Mouse (Mus musculus) embryonic facial prominence, embryonic 14.5 days (tissue): ENCODE measurements at regions not wholly inside any gene's neighbourhood (a gene's known extent, or its start where the extent isn't known, plus 50 kb on each side); places are given as distances from the start of the nearest gene placed in this dataset.

Source experiments
- ATAC-seq: fragments of 200-750 bp; cut with Nextera tagmentation; 2 replicates; pipeline ENCODE4 v1.8.0; 2017; ENCODE audit warnings: low read depth, moderate number of reproducible peaks, moderate TSS enrichment
- DNase-seq: peaks from one replicate; pipeline ENCODE4 v3.0.0-alpha.2; 2015; ENCODE audit warnings: low spot score
- H3K27ac ChIP-seq: fragments of 300-500 bp; sonication (generic); replicated peaks from 2 replicates; pipeline ENCODE4 v1.5.1; 2014; ENCODE audit warnings: low read depth, mild to moderate bottlenecking, low read length, moderate library complexity
- H3K27me3 ChIP-seq: fragments of 300-500 bp; sonication (generic); replicated peaks from 2 replicates; pipeline ENCODE4 v1.6.1; 2014; ENCODE audit warnings: low read length; ENCODE audit not compliant: control insufficient read depth, insufficient read depth
- H3K36me3 ChIP-seq: fragments of 300-500 bp; sonication (generic); 2 replicates; pipeline ENCODE4 v1.6.1; 2014; ENCODE audit warnings: low read length, mixed read lengths; ENCODE audit not compliant: control insufficient read depth, insufficient read depth
- H3K4me1 ChIP-seq: fragments of 300-500 bp; sonication (generic); 2 replicates; pipeline ENCODE4 v1.6.1; 2014; ENCODE audit warnings: antibody characterized with exemption, low read length; ENCODE audit not compliant: control insufficient read depth, insufficient read depth
- H3K4me2 ChIP-seq: fragments of 300-500 bp; sonication (generic); 2 replicates; pipeline ENCODE4 v1.6.1; 2014; ENCODE audit warnings: low read depth, mild to moderate bottlenecking, low read length, moderate library complexity, mixed read lengths
- H3K4me3 ChIP-seq: fragments of 300-500 bp; sonication (generic); 2 replicates; pipeline ENCODE4 v1.5.1; 2014; ENCODE audit warnings: low read depth, mild to moderate bottlenecking, low read length
- H3K9ac ChIP-seq: fragments of 300-500 bp; sonication (generic); 2 replicates; pipeline ENCODE4 v1.6.1; 2014; ENCODE audit warnings: low read depth, mild to moderate bottlenecking, low read length, moderate library complexity, mixed read lengths
- H3K9me3 ChIP-seq: fragments of 300-500 bp; sonication (generic); 2 replicates; pipeline ENCODE4 v1.6.1; 2016; ENCODE audit warnings: low read length; ENCODE audit not compliant: control insufficient read depth
- WGBS: fragments of 180-500 bp; shearing (Covaris S2); extraction: QIAGEN DNeasy Blood & Tissue Kit; methylation state at CpG from one replicate; pipeline ENCODE4 v1.1.7; 2014; 5-methylcytosine and 5-hydroxymethylcytosine counted together

DNA sequence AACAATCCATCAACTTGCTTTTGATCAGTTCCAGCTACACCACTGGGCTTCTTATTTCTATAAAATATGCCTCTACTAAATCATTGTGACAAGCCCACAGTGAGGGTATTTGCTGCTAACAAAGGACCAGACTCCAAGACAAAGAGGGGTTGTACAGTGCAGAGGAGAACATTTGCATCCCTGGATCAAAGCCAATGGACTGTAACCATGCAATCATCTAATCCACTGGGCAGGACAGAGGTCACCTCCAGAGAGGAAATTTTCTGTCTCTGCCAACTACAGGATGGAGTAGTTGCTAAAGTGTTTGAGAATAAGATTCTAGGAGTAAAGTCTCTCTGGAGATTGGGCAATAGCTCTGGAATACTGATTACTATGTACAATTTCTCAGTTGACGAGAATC lies 272.9 kb downstream of the Cox7c start:
- Histone ChIP-seq H3K9ac (no peak overlapping the region), H3K27me3 (no peaks in the 10 kb centered on the region), H3K36me3 (no peaks in the 10 kb centered on the region), H3K27ac (no peak overlapping the region), H3K4me3 (no peak overlapping the region), H3K4me1 (no peaks in the 10 kb centered on the region), H3K9me3 (no peaks in the 10 kb centered on the region), H3K4me2 (no peak overlapping the region)
- peak; percentile 38 for DNase-seq
- ATAC-seq: peak; percentile 70; the same call in 1 of the 2 replicates
- 74% methylated on average over 1 of the region's 1 CpGs for WGBS

GRCm38 (mm10) chr13:85771027-85771681 lies 275.6 kb downstream of the Cox7c start:
- no peak for DNase-seq
- ATAC-seq: no peak
- Histone ChIP-seq H3K36me3 (no peaks in the 10 kb centered on the region), H3K4me3 (no peak overlapping the region), H3K4me2 (no peak overlapping the region), H3K27me3 (no peaks in the 10 kb centered on the region), H3K27ac (no peak overlapping the region), H3K4me1 (no peaks in the 10 kb centered on the region), H3K9ac (no peak overlapping the region), H3K9me3 (no peaks in the 10 kb centered on the region)
- 56% methylated on average over 3 of the region's 3 CpGs for WGBS

GRCm38 (mm10) chr13:85770538-85770937 lies 276.2 kb downstream of the Cox7c start:
- ATAC-seq (no peak), DNase-seq (no peak)
- no peaks in the 10 kb centered on the region for H3K36me3 ChIP-seq
- no peaks in the 10 kb centered on the region for H3K4me1 ChIP-seq
- H3K27ac ChIP-seq: no peak overlapping the region
- H3K27me3 ChIP-seq: no peaks in the 10 kb centered on the region
- no peak overlapping the region for H3K4me2 ChIP-seq
- no peak overlapping the region for H3K9ac ChIP-seq
- no peak overlapping the region for H3K4me3 ChIP-seq
- no peaks in the 10 kb centered on the region for H3K9me3 ChIP-seq

GRCm38 (mm10) chr13:85768520-85768919 lies 278.2 kb downstream of the Cox7c start:
- 66% methylated on average over 1 of the region's 1 CpGs for WGBS
- H3K9me3 ChIP-seq: no peaks in the 10 kb centered on the region
- H3K36me3 ChIP-seq: no peaks in the 10 kb centered on the region

GRCm38 (mm10) chr13:85724616-85725015 lies 322.1 kb downstream of the Cox7c start:
- Histone ChIP-seq H3K9ac (no peak overlapping the region), H3K27ac (no peak overlapping the region), H3K4me1 (no peaks in the 10 kb centered on the region), H3K36me3 (no peaks in the 10 kb centered on the region), H3K9me3 (no peaks in the 10 kb centered on the region), H3K27me3 (no peaks in the 10 kb centered on the region), H3K4me2 (no peak overlapping the region), H3K4me3 (no peak overlapping the region)
- DNase-seq (no peak), ATAC-seq (no peak)
- 91% methylated on average over 3 of the region's 3 CpGs for WGBS

More at GRCm38 (mm10) chr13:85768520-85768919, 278.2 kb downstream of the Cox7c start:
- no peak overlapping the region for H3K4me2 ChIP-seq
- no peak overlapping the region for H3K27ac ChIP-seq
- H3K4me1 ChIP-seq: no peaks in the 10 kb centered on the region
- no peak overlapping the region for H3K9ac ChIP-seq
- no peak for ATAC-seq
- DNase-seq: no peak
- no peak overlapping the region for H3K4me3 ChIP-seq
- no peaks in the 10 kb centered on the region for H3K27me3 ChIP-seq

GRCm38 (mm10) chr13:85724105-85724504 lies 322.6 kb downstream of the Cox7c start:
- Histone ChIP-seq H3K36me3 (no peaks in the 10 kb centered on the region), H3K4me3 (no peak overlapping the region), H3K4me2 (no peak overlapping the region), H3K4me1 (no peaks in the 10 kb centered on the region), H3K27ac (no peak overlapping the region), H3K9me3 (no peaks in the 10 kb centered on the region), H3K27me3 (no peaks in the 10 kb centered on the region), H3K9ac (no peak overlapping the region)
- 89% methylated on average over 5 of the region's 5 CpGs for whole genome bisulfite sequencing
- no peak for ATAC-seq
- DNase-seq: no peak

DNA sequence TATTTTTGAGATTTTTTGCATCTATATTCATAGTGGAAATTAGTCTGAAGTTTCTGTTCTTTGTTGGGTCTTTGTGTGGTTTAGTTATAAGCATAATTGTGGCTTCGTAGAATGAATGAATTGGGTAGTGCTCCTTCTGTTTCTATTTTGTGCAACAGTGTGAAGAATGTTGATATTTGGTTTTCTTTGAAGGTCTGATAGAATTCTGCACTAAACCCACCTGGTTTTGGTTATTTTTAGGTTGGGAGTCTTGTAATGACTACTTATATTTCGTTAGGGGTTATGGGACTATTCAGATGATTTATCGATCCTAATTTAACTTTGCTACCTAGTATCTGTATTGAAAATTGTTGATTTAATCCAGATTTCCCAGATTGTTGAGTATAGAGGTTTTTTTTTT lies 326.4 kb downstream of the Cox7c start:
- no peak overlapping the region for H3K9ac ChIP-seq
- H3K4me3 ChIP-seq: no peak overlapping the region
- H3K27ac ChIP-seq: no peak overlapping the region
- no peak for ATAC-seq
- H3K9me3 ChIP-seq: no peaks in the 10 kb centered on the region
- WGBS: 67% methylated on average over 3 of the region's 3 CpGs
- no peaks in the 10 kb centered on the region for H3K36me3 ChIP-seq
- no peak for DNase-seq
- no peaks in the 10 kb centered on the region for H3K27me3 ChIP-seq
- H3K4me1 ChIP-seq: no peaks in the 10 kb centered on the region
- no peak overlapping the region for H3K4me2 ChIP-seq

DNA sequence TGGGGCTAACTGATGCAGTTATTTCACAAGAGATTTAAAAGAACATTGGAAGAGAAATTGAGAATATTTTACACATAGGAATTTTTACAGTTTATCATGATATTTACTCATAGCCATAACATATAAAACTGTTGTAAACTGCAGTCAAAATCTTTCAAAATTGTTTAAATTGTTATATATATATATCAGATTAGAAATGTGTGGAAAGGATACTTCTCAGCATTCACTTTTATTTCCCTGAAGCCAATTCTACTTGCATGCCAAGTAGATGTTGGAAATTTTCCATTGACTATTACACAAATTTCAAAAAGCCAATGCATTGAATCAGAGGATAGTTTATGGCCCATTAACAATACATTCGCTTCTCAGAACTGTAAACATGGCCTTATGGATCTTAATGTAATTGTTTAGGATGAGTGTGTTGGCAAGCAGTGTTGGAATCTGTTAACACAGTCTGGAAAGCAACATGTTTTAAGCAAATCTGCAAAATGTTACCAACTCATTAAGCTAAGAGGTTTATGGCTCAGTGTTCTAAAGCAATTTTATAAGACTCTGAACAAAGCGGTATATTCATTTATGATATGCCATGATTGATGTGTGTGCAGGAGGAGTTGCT lies 330.7 kb downstream of the Cox7c start:
- Histone ChIP-seq H3K4me1 (no peaks in the 10 kb centered on the region), H3K27ac (no peak overlapping the region), H3K9ac (no peak overlapping the region), H3K4me3 (no peak overlapping the region), H3K4me2 (no peak overlapping the region), H3K27me3 (no peaks in the 10 kb centered on the region), H3K36me3 (no peaks in the 10 kb centered on the region), H3K9me3 (no peaks in the 10 kb centered on the region)
- DNase-seq (peak; percentile 22), ATAC-seq (no peak)
- WGBS: 77% methylated on average over 2 of the region's 2 CpGs

- Histone ChIP-seq H3K4me3 (no peak overlapping the region), H3K9ac (no peak overlapping the region), H3K27ac (no peak overlapping the region), H3K27me3 (no peaks in the 10 kb centered on the region), H3K4me2 (no peak overlapping the region), H3K4me1 (no peaks in the 10 kb centered on the region), H3K9me3 (no peaks in the 10 kb centered on the region), H3K36me3 (no peaks in the 10 kb centered on the region)
- no peak for ATAC-seq
- 38% methylated on average over 1 of the region's 1 CpGs for WGBS
- no peak for DNase-seq
Observed at GRCm38 (mm10) chr13:85692374-85692773, 354.3 kb downstream of the Cox7c start.
